Mouse (Mus musculus) G1E (cell line): ENCODE results near the gene Schip1. TPM values are rescaled to one million over a fixed set of nuclear protein-coding genes. Genes with fewer than 3 reads are reported as not detected.

ENCODE experiments used
- ATAC-seq: 2 replicates; pipeline ENCODE4 v1.8.0; 2016; ENCODE audit warnings: mild to moderate bottlenecking; ENCODE audit not compliant: insufficient number of reproducible peaks, poor library complexity, low FRiP score, severe bottlenecking; ENCODE audit errors: extremely low read depth
- DNase-seq: peaks from one replicate; pipeline ENCODE4 v3.0.0; 2012; ENCODE audit warnings: low spot score
- H3K27me3 ChIP-seq: 2 replicates; pipeline ENCODE4 v1.6.1; 2012; ENCODE audit warnings: mild to moderate bottlenecking, low read length, inconsistent platforms; ENCODE audit not compliant: insufficient read depth
- H3K36me3 ChIP-seq: replicated peaks from 2 replicates; pipeline ENCODE3; 2012; ENCODE audit warnings: mild to moderate bottlenecking, inconsistent platforms
- H3K4me1 ChIP-seq: 2 replicates; pipeline ENCODE4 v1.6.1; 2012; ENCODE audit warnings: low read depth, low read length, inconsistent platforms, mixed read lengths; ENCODE audit not compliant: insufficient read depth
- H3K4me3 ChIP-seq: 2 replicates; pipeline ENCODE4 v1.5.1; 2012; ENCODE audit warnings: low read depth, mild to moderate bottlenecking, inconsistent platforms, low read length, moderate library complexity, mixed read lengths
- H3K9me3 ChIP-seq: replicated peaks from 2 replicates; pipeline ENCODE4 v1.6.1; 2012; ENCODE audit warnings: inconsistent platforms
- CTCF ChIP-seq: IDR thresholded peaks from 2 replicates; pipeline ENCODE4 v1.5.1; 2012; ENCODE audit warnings: low read depth, low read length, inconsistent platforms, mixed read lengths
- GATA1 ChIP-seq: IDR thresholded peaks from 2 replicates; pipeline ENCODE4 v1.6.1; 2012; ENCODE audit warnings: borderline replicate concordance, low read length, inconsistent platforms, mixed read lengths
- GATA2 ChIP-seq: IDR thresholded peaks from 2 replicates; pipeline ENCODE4 v1.6.1; 2012; ENCODE audit warnings: low read depth, low read length, inconsistent platforms, borderline replicate concordance
- POLR2AphosphoS5 ChIP-seq: IDR thresholded peaks from 2 replicates; pipeline ENCODE4 v1.6.1; 2012; ENCODE audit warnings: low read depth, low read length, inconsistent platforms; ENCODE audit not compliant: insufficient replicate concordance
- TAL1 ChIP-seq: conservative IDR thresholded peaks from 2 replicates; pipeline ENCODE4 v1.6.1; 2012; ENCODE audit warnings: low read depth, low read length, inconsistent platforms, mixed read lengths
- polyA plus RNA-seq: library from polyadenylated mRNA; stranded (reverse); fragments of >175 nt; gene quantifications from 2 replicates; pipeline ENCODE4 v1.2.3, GENCODE M21; 2012
- total RNA-seq, 2 experiments: library from RNA; stranded (forward) in 1 of 2; stranded (reverse) in 1 of 2; fragments of 200-1000 nt in 1 of 2; fragments of >200 nt in 1 of 2; fragmentation: Nextera tagmentation in 1 of 2; gene quantifications; 2 replicates each; pipeline ENCODE4 v1.2.3; 2014 to 2017

Gene Schip1
- total and polyA plus RNA-seq, 3 experiments, result 0.16 TPM; not detected in 2

GRCm38 (mm10) chr3:68585213-68585612, 520.6 kb downstream of the Schip1 start:
- TF ChIP-seq GATA1 (no peak), GATA2 (no peak), CTCF (no peak), TAL1 (no peak), POLR2AphosphoS5 (no peak)
- ATAC-seq (no peak), DNase-seq (no peak)
- H3K9me3 ChIP-seq, result peaks cover 49% of the 10 kb centered on the region
- no peaks in the 10 kb centered on the region for H3K4me1 ChIP-seq
- H3K4me3 ChIP-seq, result no peak overlapping the region
- no peaks in the 10 kb centered on the region for H3K36me3 ChIP-seq
- no peaks in the 10 kb centered on the region for H3K27me3 ChIP-seq

GRCm38 (mm10) chr3:68586646-68587064, 522.1 kb downstream of the Schip1 start:
- Histone ChIP-seq H3K9me3 (peaks cover 46% of the 10 kb centered on the region), H3K4me3 (no peak overlapping the region), H3K27me3 (no peaks in the 10 kb centered on the region), H3K36me3 (no peaks in the 10 kb centered on the region), H3K4me1 (no peaks in the 10 kb centered on the region)
- TF ChIP-seq POLR2AphosphoS5 (no peak), TAL1 (no peak), GATA2 (no peak), CTCF (no peak), GATA1 (no peak)
- no peak for ATAC-seq
- no peak for DNase-seq

GRCm38 (mm10) chr3:68587567-68588245, 523.1 kb downstream of the Schip1 start:
- Histone ChIP-seq H3K4me1 (no peaks in the 10 kb centered on the region), H3K27me3 (no peaks in the 10 kb centered on the region), H3K36me3 (no peaks in the 10 kb centered on the region), H3K9me3 (peaks cover 46% of the 10 kb centered on the region), H3K4me3 (no peak overlapping the region)
- ATAC-seq (no peak), DNase-seq (no peak)
- TF ChIP-seq TAL1, result no peak

GRCm38 (mm10) chr3:68589220-68589840, 524.7 kb downstream of the Schip1 start:
- no peak overlapping the region for H3K4me3 ChIP-seq
- TF ChIP-seq GATA1 (no peak), GATA2 (no peak), POLR2AphosphoS5 (no peak), CTCF (no peak), TAL1 (no peak)
- no peaks in the 10 kb centered on the region for H3K4me1 ChIP-seq
- peaks cover 46% of the 10 kb centered on the region for H3K9me3 ChIP-seq
- ATAC-seq (no peak), DNase-seq (no peak)
- H3K36me3 ChIP-seq, result no peaks in the 10 kb centered on the region
- no peaks in the 10 kb centered on the region for H3K27me3 ChIP-seq

GRCm38 (mm10) chr3:68590436-68590835, 525.8 kb downstream of the Schip1 start:
- Histone ChIP-seq H3K4me3 (no peak overlapping the region), H3K4me1 (no peaks in the 10 kb centered on the region), H3K36me3 (no peaks in the 10 kb centered on the region), H3K9me3 (peaks cover 48% of the 10 kb centered on the region), H3K27me3 (no peaks in the 10 kb centered on the region)
- TF ChIP-seq CTCF (no peak), GATA1 (no peak), GATA2 (no peak), TAL1 (no peak), POLR2AphosphoS5 (no peak)
- ATAC-seq (no peak), DNase-seq (no peak)

- ATAC-seq (no peak), DNase-seq (no peak)
- H3K4me3 ChIP-seq, result no peak overlapping the region
- no peaks in the 10 kb centered on the region for H3K27me3 ChIP-seq
- no peak for TF ChIP-seq CTCF
- no peak for TF ChIP-seq TAL1
- no peaks in the 10 kb centered on the region for H3K4me1 ChIP-seq
- peaks cover 43% of the 10 kb centered on the region for H3K9me3 ChIP-seq
- H3K36me3 ChIP-seq, result no peaks in the 10 kb centered on the region
Measured at GRCm38 (mm10) chr3:68592575-68592974, 528.0 kb downstream of the Schip1 start.
